Mouse (Mus musculus): ENCODE results near the gene Atoh7.

DNA sequence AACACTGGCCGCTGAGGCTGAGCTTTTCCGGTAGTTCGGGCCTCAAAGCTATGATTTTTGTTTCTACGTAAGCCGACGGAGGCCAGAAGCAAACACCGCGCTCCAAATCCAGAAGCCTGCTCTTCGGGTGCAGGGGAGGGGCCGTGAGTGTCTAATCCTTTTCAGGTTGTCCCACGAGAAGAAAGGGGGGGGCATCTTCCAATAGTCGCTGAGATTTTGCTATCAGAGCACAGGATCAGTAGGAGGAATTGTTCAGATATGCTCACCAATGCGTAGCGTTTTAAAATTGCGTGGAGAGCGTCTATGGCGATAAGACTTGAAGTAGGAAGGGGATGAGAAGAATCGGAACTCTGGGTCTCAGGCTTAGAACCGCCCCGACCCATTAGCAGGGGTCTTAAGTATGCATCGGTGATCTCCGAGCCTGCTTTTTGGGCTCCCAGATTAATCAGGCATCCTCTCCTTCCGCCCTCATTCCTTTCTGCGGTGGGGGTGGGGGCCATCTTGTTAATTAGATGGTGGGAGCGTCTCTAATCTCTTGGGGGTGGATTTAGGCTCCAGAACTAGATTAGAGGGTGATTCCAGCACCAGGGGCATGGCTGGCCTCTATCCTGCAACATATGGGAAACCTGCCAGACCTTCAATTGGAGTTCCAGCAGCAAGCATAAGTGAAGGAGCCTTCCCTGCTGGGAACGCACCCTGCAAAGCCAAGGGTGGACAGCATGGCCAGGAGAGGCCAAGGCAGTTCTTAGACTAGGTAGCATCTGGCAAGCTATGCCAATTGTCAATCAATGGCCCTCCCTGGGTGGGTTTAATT, 9.5 kb upstream of the Atoh7 start:
- no peak for TF ChIP-seq CTCF (IDR thresholded peaks at IDR 0.05; ENCODE audit: extremely low read depth, insufficient read depth, low read length)
- no peak for TF ChIP-seq POLR2A (IDR thresholded peaks at IDR 0.05; ENCODE audit: extremely low read depth, insufficient read depth, low read length)

All from cortical plate, adult 2 months (tissue).